Mouse (Mus musculus) liver, postnatal 0 days (tissue): ENCODE measurements at regions not wholly inside any gene's neighbourhood (a gene's known extent, or its start where the extent isn't known, plus 50 kb on each side); places are given as distances from the start of the nearest gene placed in this dataset.

ENCODE experiments used
- CTCF ChIP-seq: sonication (generic); IDR thresholded peaks from 2 replicates; pipeline ENCODE4 v1.5.1; 2016; ENCODE audit warnings: antibody characterized with exemption, low read depth
- EP300 ChIP-seq: IDR thresholded peaks from 2 replicates; pipeline ENCODE4 v1.6.1; 2016; ENCODE audit warnings: antibody characterized with exemption, low read depth, mild to moderate bottlenecking

- TF ChIP-seq EP300 (no peak), CTCF (no peak)
These were observed 55.3 kb upstream of the Hdac4 start for GRCm38 (mm10) chr1:92250594-92251463.
